Mouse (Mus musculus) erythroblast, embryonic 14.5 days (primary cell): Measurements from ENCODE around the gene Pstpip1. TPM values are rescaled to one million over a fixed set of nuclear protein-coding genes. Genes with fewer than 3 reads are reported as not detected.

Source experiments
- H3K27me3 ChIP-seq: 2 replicates; pipeline ENCODE4 v1.6.1; 2012; ENCODE audit warnings: inconsistent platforms; ENCODE audit not compliant: control insufficient read depth
- H3K36me3 ChIP-seq: 2 replicates; pipeline ENCODE4 v1.6.1; 2012; ENCODE audit warnings: mild to moderate bottlenecking, inconsistent platforms; ENCODE audit not compliant: control insufficient read depth
- H3K4me1 ChIP-seq: 2 replicates; pipeline ENCODE4 v1.6.1; 2012; ENCODE audit warnings: inconsistent platforms; ENCODE audit not compliant: control insufficient read depth
- H3K4me3 ChIP-seq: replicated peaks from 2 replicates; pipeline ENCODE3; 2012; ENCODE audit warnings: moderate library complexity, mild to moderate bottlenecking, inconsistent platforms
- H3K9me3 ChIP-seq: 2 replicates; pipeline ENCODE4 v1.6.1; 2012; ENCODE audit warnings: low read length, inconsistent platforms, mixed read lengths; ENCODE audit not compliant: control insufficient read depth
- GATA1 ChIP-seq: IDR thresholded peaks from 2 replicates; pipeline ENCODE4 v1.6.1; 2012; ENCODE audit warnings: low read length, inconsistent platforms, mixed read lengths
- TAL1 ChIP-seq: IDR thresholded peaks from 3 replicates; pipeline ENCODE4 v1.6.1; 2012; ENCODE audit warnings: low read length, inconsistent platforms, mixed read lengths
- polyA plus RNA-seq: library from polyadenylated mRNA; stranded (reverse); fragments of >175 nt; gene quantifications from 2 replicates; pipeline ENCODE4 v1.2.3, GENCODE M21; 2012

The Pstpip1 gene
- polyA plus RNA-seq, 1 experiment, result 0.06 TPM

- TF ChIP-seq GATA1 (no peak), TAL1 (no peak)
- H3K36me3 ChIP-seq, result peaks cover 11% of the 10 kb centered on the region
- peaks cover 3% of the 10 kb centered on the region; the same call in 1 of the 2 replicates for H3K4me1 ChIP-seq
- no peaks in the 10 kb centered on the region for H3K9me3 ChIP-seq
- H3K4me3 ChIP-seq, result no peak overlapping the region
- H3K27me3 ChIP-seq, result no peaks in the 10 kb centered on the region
Measured at GRCm38 (mm10) chr9:56135590-56136197, 45.9 kb downstream of the Pstpip1 start.

- H3K4me3 ChIP-seq, result no peak overlapping the region
- peaks cover 11% of the 10 kb centered on the region for H3K36me3 ChIP-seq
- TF ChIP-seq TAL1 (no peak), GATA1 (no peak)
- H3K9me3 ChIP-seq, result no peaks in the 10 kb centered on the region
- H3K27me3 ChIP-seq, result no peaks in the 10 kb centered on the region
- peaks cover 3% of the 10 kb centered on the region; the same call in 1 of the 2 replicates for H3K4me1 ChIP-seq
Measured at GRCm38 (mm10) chr9:56141776-56142175, 52.0 kb downstream of the Pstpip1 start.

GRCm38 (mm10) chr9:56144366-56145003, 54.7 kb downstream of the Pstpip1 start:
- H3K36me3 ChIP-seq, result peaks cover 12% of the 10 kb centered on the region
- H3K4me3 ChIP-seq, result no peak overlapping the region
- TF ChIP-seq GATA1 (no peak), TAL1 (no peak)
- no peaks in the 10 kb centered on the region for H3K27me3 ChIP-seq
- no peaks in the 10 kb centered on the region for H3K4me1 ChIP-seq
- no peaks in the 10 kb centered on the region for H3K9me3 ChIP-seq

- no peaks in the 10 kb centered on the region for H3K27me3 ChIP-seq
- no peaks in the 10 kb centered on the region for H3K4me1 ChIP-seq
- H3K36me3 ChIP-seq, result peaks cover 8% of the 10 kb centered on the region
- H3K4me3 ChIP-seq, result no peak overlapping the region
- TF ChIP-seq GATA1 (no peak), TAL1 (no peak)
- no peaks in the 10 kb centered on the region for H3K9me3 ChIP-seq
Measured at GRCm38 (mm10) chr9:56146326-56146923, 56.7 kb downstream of the Pstpip1 start.

- no peaks in the 10 kb centered on the region for H3K9me3 ChIP-seq
- H3K27me3 ChIP-seq, result no peaks in the 10 kb centered on the region
- H3K4me3 ChIP-seq, result no peak overlapping the region
- no peaks in the 10 kb centered on the region for H3K36me3 ChIP-seq
- no peak for TF ChIP-seq GATA1
- TF ChIP-seq TAL1, result no peak
- no peaks in the 10 kb centered on the region for H3K4me1 ChIP-seq
Measured at GRCm38 (mm10) chr9:56151745-56152481, 62.2 kb downstream of the Pstpip1 start.

GRCm38 (mm10) chr9:56152482-56153007, 62.8 kb downstream of the Pstpip1 start:
- no peak overlapping the region for H3K4me3 ChIP-seq
- no peak for TF ChIP-seq TAL1
- no peak for TF ChIP-seq GATA1
- H3K36me3 ChIP-seq, result no peaks in the 10 kb centered on the region
- no peaks in the 10 kb centered on the region for H3K9me3 ChIP-seq
- H3K27me3 ChIP-seq, result no peaks in the 10 kb centered on the region
- H3K4me1 ChIP-seq, result no peaks in the 10 kb centered on the region

GRCm38 (mm10) chr9:56154572-56154971, 64.8 kb downstream of the Pstpip1 start:
- H3K4me1 ChIP-seq, result peaks cover 3% of the 10 kb centered on the region
- H3K27me3 ChIP-seq, result no peaks in the 10 kb centered on the region
- no peak overlapping the region for H3K4me3 ChIP-seq
- no peak for TF ChIP-seq GATA1
- TF ChIP-seq TAL1, result no peak
- no peaks in the 10 kb centered on the region for H3K36me3 ChIP-seq
- no peaks in the 10 kb centered on the region for H3K9me3 ChIP-seq

GRCm38 (mm10) chr9:56158077-56158476, 68.3 kb downstream of the Pstpip1 start:
- TF ChIP-seq GATA1, result no peak
- TF ChIP-seq TAL1, result no peak
- Histone ChIP-seq H3K4me3 (no peak overlapping the region), H3K4me1 (peaks cover 22% of the 10 kb centered on the region), H3K36me3 (no peaks in the 10 kb centered on the region), H3K27me3 (peaks cover 13% of the 10 kb centered on the region), H3K9me3 (no peaks in the 10 kb centered on the region)

- peaks cover 22% of the 10 kb centered on the region for H3K4me1 ChIP-seq
- no peak for TF ChIP-seq GATA1
- no peak for TF ChIP-seq TAL1
- H3K4me3 ChIP-seq, result no peak overlapping the region
- H3K27me3 ChIP-seq, result peaks cover 13% of the 10 kb centered on the region
- no peaks in the 10 kb centered on the region for H3K9me3 ChIP-seq
- H3K36me3 ChIP-seq, result no peaks in the 10 kb centered on the region
Measured at GRCm38 (mm10) chr9:56159456-56159855, 69.7 kb downstream of the Pstpip1 start.
